Mouse (Mus musculus): ENCODE results near the gene Nt5c3b. TPM values are rescaled to one million over a fixed set of nuclear protein-coding genes. Genes with fewer than 3 reads are reported as not detected.

Nt5c3b gene
- total RNA-seq, 2 experiments from 2014 or later: 32.9 to 37.3 TPM

- no peak for ATAC-seq (replicated peaks; ENCODE audit: poor library complexity)
Observed at GRCm38 (mm10) chr11:100428612-100429199, 12.9 kb downstream of the Nt5c3b start.

- peak; percentile 64 for ATAC-seq (replicated peaks; ENCODE audit: poor library complexity)
Observed at GRCm38 (mm10) chr11:100426820-100427219, 14.8 kb downstream of the Nt5c3b start.

- peak; percentile 88 for ATAC-seq (replicated peaks; ENCODE audit: poor library complexity)
Observed at GRCm38 (mm10) chr11:100425851-100426250, 15.8 kb downstream of the Nt5c3b start.

- no peak for ATAC-seq (replicated peaks; ENCODE audit: poor library complexity)
Observed at GRCm38 (mm10) chr11:100423836-100424235, 17.8 kb downstream of the Nt5c3b start.

GRCm38 (mm10) chr11:100421537-100421936 lies 20.1 kb downstream of the Nt5c3b start:
- ATAC-seq (replicated peaks; ENCODE audit: poor library complexity): no peak

- ATAC-seq (replicated peaks; ENCODE audit: poor library complexity): no peak
Observed at GRCm38 (mm10) chr11:100414914-100415822, 26.4 kb downstream of the Nt5c3b start, which contains the start of gene Fkbp10. Gene Fkbp10, plus strand, starts transcription at chr11:100415697.

- peak; percentile 78 for ATAC-seq (replicated peaks; ENCODE audit: poor library complexity)
Observed at GRCm38 (mm10) chr11:100414021-100414913, 27.3 kb downstream of the Nt5c3b start, which contains the start of gene P3h4. Gene P3h4, minus strand, starts transcription at chr11:100414836.

- no peak for ATAC-seq (replicated peaks; ENCODE audit: poor library complexity)
Observed at GRCm38 (mm10) chr11:100413541-100413940, 28.1 kb downstream of the Nt5c3b start.

GRCm38 (mm10) chr11:100411736-100412135 lies 29.9 kb downstream of the Nt5c3b start:
- ATAC-seq (replicated peaks; ENCODE audit: poor library complexity): no peak

GRCm38 (mm10) chr11:100409686-100410085 lies 31.9 kb downstream of the Nt5c3b start:
- no peak for ATAC-seq (replicated peaks; ENCODE audit: poor library complexity)

GRCm38 (mm10) chr11:100408835-100409462 lies 32.7 kb downstream of the Nt5c3b start:
- no peak for ATAC-seq (replicated peaks; ENCODE audit: poor library complexity)

GRCm38 (mm10) chr11:100408076-100408834 lies 33.4 kb downstream of the Nt5c3b start:
- ATAC-seq (replicated peaks; ENCODE audit: poor library complexity): peak; percentile 92

- no peak for ATAC-seq (replicated peaks; ENCODE audit: poor library complexity)
Observed at GRCm38 (mm10) chr11:100406995-100407705, 34.5 kb downstream of the Nt5c3b start.

GRCm38 (mm10) chr11:100406273-100406672 lies 35.3 kb downstream of the Nt5c3b start:
- no peak for ATAC-seq (replicated peaks; ENCODE audit: poor library complexity)

GRCm38 (mm10) chr11:100404456-100405074 lies 37.0 kb downstream of the Nt5c3b start:
- ATAC-seq (replicated peaks; ENCODE audit: poor library complexity): no peak

- ATAC-seq (replicated peaks; ENCODE audit: poor library complexity): no peak
Observed at GRCm38 (mm10) chr11:100403445-100404134, 38.0 kb downstream of the Nt5c3b start.

GRCm38 (mm10) chr11:100402682-100403081 lies 38.9 kb downstream of the Nt5c3b start:
- ATAC-seq (replicated peaks; ENCODE audit: poor library complexity): no peak

- ATAC-seq (replicated peaks; ENCODE audit: poor library complexity): 0 out of 2 replicates have a peak, but pooled peaks have one; percentile 6
Observed at GRCm38 (mm10) chr11:100402240-100402639, 39.4 kb downstream of the Nt5c3b start.
